ENCODE assay signal across 9 mouse cellular contexts in genomic region chr5:130139393-130139792, GRCm38 (mm10). TPM values are rescaled to one million over a fixed set of nuclear protein-coding genes. Genes with fewer than 3 reads are reported as not detected.
DNase-seq lines count a peak whose midpoint lies in the region; ATAC-seq and TF ChIP-seq lines count a peak whose summit lies in the region.
"Had no signal": no experiment of that assay in that cellular context is flagged by ENCODE, and none has a peak within 500 bp of the region (broad histone marks: within the 10 kb centered on the region; RNA-seq: fewer than 3 reads in every experiment).

No protein-coding gene starts in this region.

- no peak overlapping the region for H3K4me2 ChIP-seq in hindbrain, embryonic 14.5 days (replicated peaks)
- no peak overlapping the region for H3K4me2 ChIP-seq in hindbrain, embryonic 13.5 days

- no peak overlapping the region for H3K4me3 ChIP-seq in hindbrain, embryonic 14.5 days (replicated peaks; ENCODE audit: low read length)
- no peak overlapping the region for H3K4me3 ChIP-seq in hindbrain, embryonic 13.5 days
- no peak overlapping the region for H3K4me3 ChIP-seq in left cerebral cortex, adult 2 months
- H3K4me3 ChIP-seq: myocyte had no signal

- H3K36me3 ChIP-seq in hindbrain, embryonic 14.5 days (replicated peaks; ENCODE audit: control insufficient read depth, insufficient read depth): peaks cover 8% of the 10 kb centered on the region; the same call in 1 of the 2 replicates
- H3K36me3 ChIP-seq in hindbrain, embryonic 13.5 days: peaks cover 12% of the 10 kb centered on the region

- 27% methylated on average over 8 of the region's 8 CpGs for WGBS in hindbrain, embryonic 14.5 days
- WGBS in hindbrain, embryonic 13.5 days: 27% methylated on average over 8 of the region's 8 CpGs

- intact Hi-C loops in heart, postnatal 14 days (cut with DNase I): loop anchor here (1.0 to 5.0 kb wide), 3 partner anchors 15 to 95 kb away; no protein-coding TSS in a partner anchor
- intact Hi-C loops in left cerebral cortex, adult 2 months (cut with DNase I): loop anchor here (1.0 to 10.0 kb wide), 2 partner anchors 55 to 95 kb away; no protein-coding TSS in a partner anchor

- H3K27ac ChIP-seq in hindbrain, embryonic 14.5 days: no peak overlapping the region
- H3K27ac ChIP-seq in hindbrain, embryonic 13.5 days: no peak overlapping the region
- H3K27ac ChIP-seq in left cerebral cortex, adult 2 months: no peak overlapping the region

- 0 out of 2 replicates have a peak, but pooled peaks cover 4% of the 10 kb centered on the region for H3K4me1 ChIP-seq in hindbrain, embryonic 14.5 days (replicated peaks; ENCODE audit: control insufficient read depth, insufficient read depth, low read length)
- peaks cover 7% of the 10 kb centered on the region; the same call in 1 of the 2 replicates for H3K4me1 ChIP-seq in hindbrain, embryonic 13.5 days (replicated peaks)

- no peaks in the 10 kb centered on the region for H3K9me3 ChIP-seq in hindbrain, embryonic 14.5 days (ENCODE audit: control insufficient read depth, low read length)
- H3K9me3 ChIP-seq in hindbrain, embryonic 13.5 days: no peaks in the 10 kb centered on the region

- DNase-seq in hindbrain, embryonic 14.5 days (ENCODE audit: low spot score): peak; percentile 87
- DNase-seq in adrenal gland, adult 8-10 months: peak; percentile 73
- peak; percentile 68 for DNase-seq in embryo, embryonic 9.5 days (ENCODE audit: extremely low spot score)
- peak; percentile 81 to 87 for DNase-seq in heart, postnatal 14 days
- peak; percentile 72 to 80 for DNase-seq in left cerebral cortex, adult 2 months (ENCODE audit: extremely low spot score in 1 of 2, low spot score in 2 of 2)
- peak; percentile 55 to 67 for DNase-seq in natural killer cell, adult 2 months (ENCODE audit: low spot score in 2 of 2)
- DNase-seq in testis, postnatal 14 days (ENCODE audit: low spot score): peak; percentile 42

- peak; percentile 89 for TF ChIP-seq CTCF in left cerebral cortex, adult 2 months (IDR thresholded peaks at IDR 0.05)

- no peak overlapping the region for H3K9ac ChIP-seq in hindbrain, embryonic 14.5 days
- H3K9ac ChIP-seq in hindbrain, embryonic 13.5 days: no peak overlapping the region

- no peaks in the 10 kb centered on the region for H3K27me3 ChIP-seq in hindbrain, embryonic 14.5 days (ENCODE audit: control insufficient read depth, insufficient read depth, low read length)
- no peaks in the 10 kb centered on the region for H3K27me3 ChIP-seq in hindbrain, embryonic 13.5 days

- no peak for ATAC-seq in hindbrain, embryonic 14.5 days (ENCODE audit: low FRiP score)
- no peak for ATAC-seq in hindbrain, embryonic 13.5 days (ENCODE audit: low FRiP score)

RNA-seq across cellular contexts. Expression of gene Kctd7, which starts 5.3 kb away (rescaled TPM):
- 15.3 and 18.1 TPM in 2 replicates for polyA plus RNA-seq in hindbrain, embryonic 14.5 days (2014; fragmentation: Nextera tagmentation; extraction: Ambion mirVana)
- polyA plus RNA-seq in hindbrain, embryonic 13.5 days (2015; fragmentation: Nextera tagmentation; extraction: Ambion mirVana): 13.2 and 13.7 TPM in 2 replicates
- 10 to 100 TPM; 14.5 to 19.6 (median 17.4) TPM for total RNA-seq in adrenal gland, adult 8-10 months (2022)
- 1 to 10 TPM; 1.6 to 3.4 TPM for total RNA-seq in heart, postnatal 14 days (2021)
- total RNA-seq in left cerebral cortex, adult 2 months (2021): 10 to 100 TPM; 13.2 to 13.8 TPM

RNA-seq across cellular contexts. Expression of gene Rabgef1, which starts 32.2 kb away (rescaled TPM):
- 35.7 and 40.3 TPM in 2 replicates for polyA plus RNA-seq in hindbrain, embryonic 14.5 days (2014; fragmentation: Nextera tagmentation; extraction: Ambion mirVana)
- 40.6 and 40.8 TPM in 2 replicates for polyA plus RNA-seq in hindbrain, embryonic 13.5 days (2015; fragmentation: Nextera tagmentation; extraction: Ambion mirVana)
- 10 to 100 TPM; 32.0 to 53.7 (median 39.0) TPM for total RNA-seq in adrenal gland, adult 8-10 months (2022)
- total RNA-seq in heart, postnatal 14 days (2021): 10 to 100 TPM; 17.8 to 20.8 TPM
- total RNA-seq in left cerebral cortex, adult 2 months (2021): 10 to 100 TPM; 59.2 to 66.9 TPM
